Mouse (Mus musculus): Measurements from ENCODE around the gene Phyhd1. TPM values are rescaled to one million over a fixed set of nuclear protein-coding genes. Genes with fewer than 3 reads are reported as not detected.
A peak's percentile ranks its signal among the peaks of the same experiment; 100 is the strongest.

The Phyhd1 gene
- polyA plus RNA-seq (2012; rRNA removed) = 1.8 and 3.0 TPM in 2 replicates

DNA sequence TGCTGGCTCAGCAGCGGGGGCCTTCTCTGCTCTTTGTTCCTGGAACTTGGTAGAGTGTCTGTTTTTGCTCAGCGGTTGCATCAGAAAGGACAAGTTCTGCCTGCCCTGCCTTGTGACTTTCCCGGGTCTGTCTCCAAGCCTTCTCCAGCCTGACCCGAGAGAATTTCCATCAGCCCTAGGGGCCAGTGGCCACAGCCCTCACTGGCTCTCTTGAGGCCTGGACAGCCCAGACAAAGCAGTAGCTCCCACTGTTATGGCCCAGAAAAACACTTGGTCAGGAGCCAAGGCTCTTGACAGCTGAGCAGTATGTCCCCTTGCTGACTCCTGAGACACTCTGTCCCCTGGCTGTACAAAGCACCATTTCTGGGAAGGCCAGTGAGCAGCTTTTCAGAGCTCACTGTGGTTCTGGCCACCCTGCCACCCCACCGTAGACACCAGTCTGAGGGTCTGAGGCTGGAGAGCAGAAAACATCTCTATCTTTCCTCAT lies at the start of gene Phyhd1:
Phyhd1 (plus strand) TSS at position 437 of the 487 bp plus-strand sequence.
- H3K4me3 ChIP-seq (ENCODE audit: control insufficient read depth, low read depth, low read length) = no peak within 1 kb of the TSS

DNA sequence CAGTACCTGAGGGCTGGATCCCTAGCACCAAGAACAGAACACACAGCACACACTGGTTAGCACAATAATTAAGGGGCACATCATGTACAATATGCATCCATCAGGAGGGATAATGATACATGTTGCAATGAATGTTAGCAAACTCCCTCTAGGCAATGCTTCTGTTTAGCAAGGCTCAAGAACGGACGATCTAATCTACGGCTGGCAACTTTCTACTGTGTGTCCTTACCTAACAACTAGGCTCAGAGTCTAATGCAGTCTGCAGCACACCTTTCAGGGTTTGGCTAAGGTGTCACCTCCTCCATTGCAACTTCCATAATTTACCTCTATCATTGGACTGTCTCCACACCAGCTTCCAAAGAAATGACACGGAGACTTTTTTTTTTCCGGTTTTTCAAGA lies 49.7 kb upstream of the Phyhd1 start:
- no peak for TF ChIP-seq CTCF (IDR thresholded peaks at IDR 0.05; ENCODE audit: control insufficient read depth, insufficient read depth, insufficient replicate concordance, low read depth, low read length)
- no peak for TF ChIP-seq POLR2A (IDR thresholded peaks at IDR 0.05; ENCODE audit: control insufficient read depth, low read depth, low read length)
- H3K36me3 ChIP-seq (ENCODE audit: control insufficient read depth, insufficient read depth, low read length) = no peaks in the 10 kb centered on the region
- H3K27ac ChIP-seq (ENCODE audit: control insufficient read depth, insufficient read depth, low read depth, low read length) = no peak overlapping the region
- H3K27me3 ChIP-seq (ENCODE audit: control insufficient read depth, insufficient read depth, low read length) = no peaks in the 10 kb centered on the region
- H3K4me3 ChIP-seq (ENCODE audit: control insufficient read depth, low read depth, low read length) = no peak overlapping the region
- no peaks in the 10 kb centered on the region for H3K4me1 ChIP-seq (ENCODE audit: control insufficient read depth, insufficient read depth, low read length)

More for the DNA sequence above, at the start of gene Phyhd1:
- Histone ChIP-seq H3K4me1 (ENCODE audit: control insufficient read depth, insufficient read depth, low read length) (peaks cover 3% of the 10 kb centered on the region; the same call in 1 of the 2 replicates), H3K27me3 (ENCODE audit: control insufficient read depth, insufficient read depth, low read length) (no peaks in the 10 kb centered on the region), H3K27ac (ENCODE audit: control insufficient read depth, insufficient read depth, low read depth, low read length) (peak within 1 kb of the TSS; percentile 12), H3K36me3 (ENCODE audit: control insufficient read depth, insufficient read depth, low read length) (peaks cover 3% of the 10 kb centered on the region)
- TF ChIP-seq CTCF (IDR thresholded peaks at IDR 0.05; ENCODE audit: control insufficient read depth, insufficient read depth, insufficient replicate concordance, low read depth, low read length) = no peak
- no peak for TF ChIP-seq POLR2A (IDR thresholded peaks at IDR 0.05; ENCODE audit: control insufficient read depth, low read depth, low read length)

DNA sequence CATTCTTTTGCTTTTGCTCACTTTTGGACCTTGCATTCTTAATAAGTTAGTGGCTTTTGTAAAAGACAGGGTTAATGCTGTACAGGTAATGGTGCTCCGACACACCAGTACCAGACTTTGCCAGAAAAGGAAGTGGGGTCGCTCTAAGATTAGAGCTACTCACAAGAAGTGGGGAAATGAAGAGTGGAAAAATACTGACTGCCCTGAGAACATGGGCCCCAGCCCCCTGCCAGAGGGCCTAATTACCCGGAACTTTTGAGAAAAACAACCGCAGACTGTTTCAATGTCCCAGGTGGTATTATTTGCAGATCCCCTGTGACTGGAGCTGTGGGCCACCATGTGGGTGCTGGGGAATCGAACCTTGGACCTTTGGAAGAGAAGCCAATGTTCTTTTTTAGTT lies 30.4 kb upstream of the Phyhd1 start:
- no peaks in the 10 kb centered on the region for H3K27me3 ChIP-seq (ENCODE audit: control insufficient read depth, insufficient read depth, low read length)
- H3K4me3 ChIP-seq (ENCODE audit: control insufficient read depth, low read depth, low read length) = no peak overlapping the region
- no peak overlapping the region for H3K27ac ChIP-seq (ENCODE audit: control insufficient read depth, insufficient read depth, low read depth, low read length)
- H3K4me1 ChIP-seq (ENCODE audit: control insufficient read depth, insufficient read depth, low read length) = peaks cover 9% of the 10 kb centered on the region
- TF ChIP-seq POLR2A (IDR thresholded peaks at IDR 0.05; ENCODE audit: control insufficient read depth, low read depth, low read length) (no peak), CTCF (IDR thresholded peaks at IDR 0.05; ENCODE audit: control insufficient read depth, insufficient read depth, insufficient replicate concordance, low read depth, low read length) (no peak)
- H3K36me3 ChIP-seq (ENCODE audit: control insufficient read depth, insufficient read depth, low read length) = no peaks in the 10 kb centered on the region

DNA sequence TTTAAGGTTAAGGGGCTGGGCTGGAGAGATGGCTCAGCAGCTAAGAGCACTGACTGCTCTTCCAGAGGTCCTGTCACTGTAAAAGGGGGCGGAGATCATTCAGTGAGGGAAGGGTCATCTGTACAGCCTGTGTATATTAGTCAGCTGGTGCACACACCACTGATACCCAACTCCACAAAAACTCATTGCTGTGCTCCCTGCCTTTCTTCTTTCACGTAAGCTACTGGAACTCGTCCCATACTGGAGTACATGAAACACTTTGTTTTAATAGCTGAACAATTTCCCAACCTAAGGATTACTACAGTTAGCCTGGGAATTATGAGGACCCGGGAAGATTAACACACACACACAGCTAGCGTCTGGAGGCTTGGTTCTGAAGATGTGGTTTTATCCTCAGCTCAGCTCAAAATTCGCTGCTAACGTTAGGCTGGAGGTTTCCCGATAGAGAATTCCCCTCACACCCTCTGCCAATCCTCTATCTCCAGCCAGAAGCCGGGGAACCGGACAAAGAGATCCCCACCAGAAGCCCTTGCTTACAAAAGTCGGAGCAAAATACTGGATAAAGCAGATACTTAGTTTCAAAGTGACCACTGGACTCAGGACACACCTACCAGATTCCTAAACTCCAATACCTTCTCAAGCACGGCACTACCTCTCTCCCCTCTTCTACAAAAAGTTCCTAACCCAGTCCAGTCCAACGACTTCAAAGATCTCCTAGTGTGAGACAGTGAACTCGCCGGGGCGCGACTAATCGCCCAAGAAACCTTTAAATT lies 29.4 kb upstream of the Phyhd1 start:
- H3K36me3 ChIP-seq (ENCODE audit: control insufficient read depth, insufficient read depth, low read length) = no peaks in the 10 kb centered on the region
- H3K4me1 ChIP-seq (ENCODE audit: control insufficient read depth, insufficient read depth, low read length) = peaks cover 9% of the 10 kb centered on the region
- peak overlapping the region; percentile 91 for H3K27ac ChIP-seq (ENCODE audit: control insufficient read depth, insufficient read depth, low read depth, low read length)
- no peaks in the 10 kb centered on the region for H3K27me3 ChIP-seq (ENCODE audit: control insufficient read depth, insufficient read depth, low read length)
- TF ChIP-seq CTCF (IDR thresholded peaks at IDR 0.05; ENCODE audit: control insufficient read depth, insufficient read depth, insufficient replicate concordance, low read depth, low read length) (no peak), POLR2A (IDR thresholded peaks at IDR 0.05; ENCODE audit: control insufficient read depth, low read depth, low read length) (no peak)
- peak overlapping the region; percentile 85 for H3K4me3 ChIP-seq (ENCODE audit: control insufficient read depth, low read depth, low read length)

DNA sequence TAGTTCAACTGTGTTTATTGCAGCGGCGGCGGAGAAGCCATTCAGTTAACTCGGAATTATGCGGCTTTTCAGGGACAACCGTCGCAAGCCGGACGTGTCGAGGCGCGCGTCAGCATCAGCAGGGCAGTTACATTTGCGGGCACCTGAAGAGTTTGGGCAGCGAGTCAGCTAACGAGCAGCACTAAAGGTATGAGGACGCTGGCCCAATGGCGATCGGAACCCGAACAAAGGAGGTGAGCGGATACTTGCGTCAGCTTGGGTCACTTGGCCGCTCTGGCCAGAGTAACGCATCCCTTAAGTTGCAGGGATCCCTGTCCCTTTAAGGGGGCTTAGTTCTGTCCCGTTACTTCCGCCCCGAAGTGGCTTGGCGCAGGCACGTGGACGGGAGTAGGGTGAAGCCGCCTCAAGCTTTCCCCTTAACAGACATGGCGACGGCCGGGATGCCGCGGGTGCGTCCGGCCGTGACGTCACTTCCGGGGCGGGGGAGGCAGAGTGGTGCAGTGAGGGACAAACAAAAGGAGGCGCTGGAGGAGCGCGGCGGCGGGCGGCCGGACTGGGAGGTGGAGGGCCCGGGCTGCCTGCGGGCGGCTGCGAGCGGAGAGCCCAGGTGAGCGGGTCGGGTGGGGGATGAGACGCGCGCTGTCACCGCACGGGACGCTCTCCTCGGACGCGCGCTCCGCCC lies 28.7 kb upstream of the Phyhd1 start, which contains the start of gene Lrrc8a:
Lrrc8a (plus strand) TSS at position 517 of the 682 bp plus-strand sequence.
- H3K36me3 ChIP-seq (ENCODE audit: control insufficient read depth, insufficient read depth, low read length) = no peaks in the 10 kb centered on the region
- no peaks in the 10 kb centered on the region for H3K27me3 ChIP-seq (ENCODE audit: control insufficient read depth, insufficient read depth, low read length)
- H3K4me3 ChIP-seq (ENCODE audit: control insufficient read depth, low read depth, low read length) = peak within 1 kb of the TSS; percentile 85
- H3K4me1 ChIP-seq (ENCODE audit: control insufficient read depth, insufficient read depth, low read length) = peaks cover 9% of the 10 kb centered on the region
- peak within 1 kb of the TSS; percentile 91 for H3K27ac ChIP-seq (ENCODE audit: control insufficient read depth, insufficient read depth, low read depth, low read length)
- TF ChIP-seq CTCF (IDR thresholded peaks at IDR 0.05; ENCODE audit: control insufficient read depth, insufficient read depth, insufficient replicate concordance, low read depth, low read length) = no peak
- TF ChIP-seq POLR2A (IDR thresholded peaks at IDR 0.05; ENCODE audit: control insufficient read depth, low read depth, low read length) = peak; percentile 81

DNA sequence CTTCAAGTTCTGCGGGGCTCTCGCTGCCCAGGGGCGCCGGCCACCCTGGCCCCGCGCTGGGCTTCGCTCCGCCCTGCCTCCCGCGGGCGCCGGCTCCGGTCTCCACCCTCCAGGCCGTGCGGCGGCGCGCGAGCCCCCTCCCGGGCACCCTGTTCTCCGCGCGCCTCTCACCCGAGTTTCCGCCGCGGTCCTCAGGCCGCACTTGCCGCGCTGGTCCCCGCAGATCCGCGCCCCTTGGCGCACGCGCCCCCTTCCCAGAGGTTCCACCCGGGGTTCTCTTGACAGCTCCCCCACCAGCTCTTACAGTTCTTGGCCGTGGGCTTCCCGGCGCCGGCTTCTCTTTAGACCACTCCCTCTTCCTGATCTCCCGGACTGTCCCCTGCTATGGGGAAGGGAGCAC lies 28.1 kb upstream of the Phyhd1 start:
- TF ChIP-seq POLR2A (IDR thresholded peaks at IDR 0.05; ENCODE audit: control insufficient read depth, low read depth, low read length) (peak; percentile 8; the same call in 1 of the 2 replicates), CTCF (IDR thresholded peaks at IDR 0.05; ENCODE audit: control insufficient read depth, insufficient read depth, insufficient replicate concordance, low read depth, low read length) (no peak)
- Histone ChIP-seq H3K36me3 (ENCODE audit: control insufficient read depth, insufficient read depth, low read length) (no peaks in the 10 kb centered on the region), H3K4me3 (ENCODE audit: control insufficient read depth, low read depth, low read length) (peak overlapping the region; percentile 85), H3K27ac (ENCODE audit: control insufficient read depth, insufficient read depth, low read depth, low read length) (peak overlapping the region; percentile 79), H3K4me1 (ENCODE audit: control insufficient read depth, insufficient read depth, low read length) (peaks cover 9% of the 10 kb centered on the region), H3K27me3 (ENCODE audit: control insufficient read depth, insufficient read depth, low read length) (no peaks in the 10 kb centered on the region)

DNA sequence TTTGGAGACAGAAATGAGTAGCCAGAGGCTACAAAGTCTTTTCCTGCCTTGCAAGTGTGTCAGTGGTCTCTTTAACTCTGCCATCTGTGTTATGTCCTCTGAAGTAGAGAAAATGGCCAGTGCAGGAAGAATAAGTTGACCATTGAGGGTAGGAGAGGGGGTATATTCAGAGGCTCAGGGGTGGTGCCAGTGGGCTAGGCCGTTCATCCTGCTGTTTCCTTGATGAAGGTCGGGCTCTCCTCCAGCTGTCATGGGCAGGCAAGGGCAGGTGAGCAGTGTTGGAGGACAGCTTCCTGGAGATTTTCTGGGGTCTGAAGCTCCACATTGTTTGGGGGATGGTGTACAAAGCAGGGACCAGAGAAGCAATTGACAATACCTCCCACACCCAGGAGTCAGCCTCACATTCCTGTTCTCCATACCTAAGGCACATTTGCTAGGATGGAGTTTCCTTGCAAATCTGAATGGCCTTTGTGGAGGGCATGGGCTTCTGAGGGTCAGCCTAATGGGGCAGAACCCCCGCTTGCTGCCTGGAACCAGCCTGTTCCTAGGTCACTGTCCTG lies 27.0 kb upstream of the Phyhd1 start:
- no peak for TF ChIP-seq CTCF (IDR thresholded peaks at IDR 0.05; ENCODE audit: control insufficient read depth, insufficient read depth, insufficient replicate concordance, low read depth, low read length)
- no peak for TF ChIP-seq POLR2A (IDR thresholded peaks at IDR 0.05; ENCODE audit: control insufficient read depth, low read depth, low read length)
- no peaks in the 10 kb centered on the region for H3K27me3 ChIP-seq (ENCODE audit: control insufficient read depth, insufficient read depth, low read length)
- H3K4me1 ChIP-seq (ENCODE audit: control insufficient read depth, insufficient read depth, low read length) = peaks cover 11% of the 10 kb centered on the region
- H3K27ac ChIP-seq (ENCODE audit: control insufficient read depth, insufficient read depth, low read depth, low read length) = no peak overlapping the region
- H3K36me3 ChIP-seq (ENCODE audit: control insufficient read depth, insufficient read depth, low read length) = no peaks in the 10 kb centered on the region; the same call in 1 of the 2 replicates
- H3K4me3 ChIP-seq (ENCODE audit: control insufficient read depth, low read depth, low read length) = no peak overlapping the region
